Mouse (Mus musculus): ENCODE measurements at regions not wholly inside any gene's neighbourhood (a gene's known extent, or its start where the extent isn't known, plus 50 kb on each side); places are given as distances from the start of the nearest gene placed in this dataset.

- no peaks in the 10 kb centered on the region for H3K36me3 ChIP-seq (ENCODE audit: control insufficient read depth, insufficient read depth, low read length)
- no peak overlapping the region for H3K27ac ChIP-seq (replicated peaks; ENCODE audit: low read depth, low read length)
- no peaks in the 10 kb centered on the region for H3K4me1 ChIP-seq (ENCODE audit: control insufficient read depth, insufficient read depth, low read length)
- DNase-seq (no peak), ATAC-seq (ENCODE audit: low FRiP score, low TSS enrichment) (no peak)
- H3K4me3 ChIP-seq (replicated peaks; ENCODE audit: low read depth, low read length) = no peak overlapping the region
- H3K9me3 ChIP-seq (ENCODE audit: control insufficient read depth, low read length) = no peaks in the 10 kb centered on the region
- WGBS = 86% methylated on average over 5 of the region's 5 CpGs
- no peaks in the 10 kb centered on the region for H3K27me3 ChIP-seq (ENCODE audit: control insufficient read depth, insufficient read depth, low read length)
- H3K9ac ChIP-seq (replicated peaks; ENCODE audit: low read length) = no peak overlapping the region
- H3K4me2 ChIP-seq (ENCODE audit: low read length) = no peak overlapping the region
These were observed 166.5 kb downstream of the Isl1 start for GRCm38 (mm10) chr13:116143022-116143421.

GRCm38 (mm10) chr13:116118664-116119063 is 190.8 kb downstream of the Isl1 start:
- no peak overlapping the region for H3K4me3 ChIP-seq (replicated peaks; ENCODE audit: low read depth, low read length)
- H3K36me3 ChIP-seq (ENCODE audit: control insufficient read depth, insufficient read depth, low read length) = no peaks in the 10 kb centered on the region
- H3K9ac ChIP-seq (replicated peaks; ENCODE audit: low read length) = no peak overlapping the region
- no peak overlapping the region for H3K27ac ChIP-seq (replicated peaks; ENCODE audit: low read depth, low read length)
- H3K4me2 ChIP-seq (ENCODE audit: low read length) = no peak overlapping the region
- no peaks in the 10 kb centered on the region for H3K27me3 ChIP-seq (ENCODE audit: control insufficient read depth, insufficient read depth, low read length)
- no peaks in the 10 kb centered on the region for H3K9me3 ChIP-seq (ENCODE audit: control insufficient read depth, low read length)
- no peaks in the 10 kb centered on the region for H3K4me1 ChIP-seq (ENCODE audit: control insufficient read depth, insufficient read depth, low read length)
- WGBS = 98% methylated on average over 1 of the region's 1 CpGs
- DNase-seq (no peak), ATAC-seq (ENCODE audit: low FRiP score, low TSS enrichment) (no peak)

- Histone ChIP-seq H3K36me3 (ENCODE audit: control insufficient read depth, insufficient read depth, low read length) (no peaks in the 10 kb centered on the region), H3K9ac (replicated peaks; ENCODE audit: low read length) (no peak overlapping the region), H3K27me3 (ENCODE audit: control insufficient read depth, insufficient read depth, low read length) (no peaks in the 10 kb centered on the region), H3K4me1 (ENCODE audit: control insufficient read depth, insufficient read depth, low read length) (no peaks in the 10 kb centered on the region), H3K27ac (replicated peaks; ENCODE audit: low read depth, low read length) (no peak overlapping the region), H3K9me3 (ENCODE audit: control insufficient read depth, low read length) (no peaks in the 10 kb centered on the region), H3K4me2 (ENCODE audit: low read length) (no peak overlapping the region), H3K4me3 (replicated peaks; ENCODE audit: low read depth, low read length) (no peak overlapping the region)
- ATAC-seq (ENCODE audit: low FRiP score, low TSS enrichment) (no peak), DNase-seq (no peak)
- 64% methylated on average over 7 of the region's 7 CpGs for WGBS
These were observed 198.3 kb downstream of the Isl1 start for GRCm38 (mm10) chr13:116111032-116111808.

GRCm38 (mm10) chr13:116110578-116110977 is 198.9 kb downstream of the Isl1 start:
- DNase-seq (no peak), ATAC-seq (ENCODE audit: low FRiP score, low TSS enrichment) (no peak)
- WGBS = 97% methylated on average over 2 of the region's 2 CpGs
- H3K27me3 ChIP-seq (ENCODE audit: control insufficient read depth, insufficient read depth, low read length) = no peaks in the 10 kb centered on the region
- H3K4me2 ChIP-seq (ENCODE audit: low read length) = no peak overlapping the region
- no peak overlapping the region for H3K4me3 ChIP-seq (replicated peaks; ENCODE audit: low read depth, low read length)
- no peak overlapping the region for H3K9ac ChIP-seq (replicated peaks; ENCODE audit: low read length)
- H3K4me1 ChIP-seq (ENCODE audit: control insufficient read depth, insufficient read depth, low read length) = no peaks in the 10 kb centered on the region
- no peaks in the 10 kb centered on the region for H3K9me3 ChIP-seq (ENCODE audit: control insufficient read depth, low read length)
- H3K36me3 ChIP-seq (ENCODE audit: control insufficient read depth, insufficient read depth, low read length) = no peaks in the 10 kb centered on the region
- no peak overlapping the region for H3K27ac ChIP-seq (replicated peaks; ENCODE audit: low read depth, low read length)

GRCm38 (mm10) chr13:116087541-116088308 is 221.8 kb downstream of the Isl1 start:
- no peaks in the 10 kb centered on the region for H3K9me3 ChIP-seq (ENCODE audit: control insufficient read depth, low read length)
- no peak overlapping the region for H3K4me2 ChIP-seq (ENCODE audit: low read length)
- DNase-seq = peak; percentile 36
- no peaks in the 10 kb centered on the region for H3K27me3 ChIP-seq (ENCODE audit: control insufficient read depth, insufficient read depth, low read length)
- no peaks in the 10 kb centered on the region for H3K36me3 ChIP-seq (ENCODE audit: control insufficient read depth, insufficient read depth, low read length)
- peak; percentile 79 for ATAC-seq (ENCODE audit: low FRiP score, low TSS enrichment)
- H3K9ac ChIP-seq (replicated peaks; ENCODE audit: low read length) = no peak overlapping the region
- WGBS = 57% methylated on average over 4 of the region's 4 CpGs
- no peak overlapping the region for H3K4me3 ChIP-seq (replicated peaks; ENCODE audit: low read depth, low read length)
- no peak overlapping the region for H3K27ac ChIP-seq (replicated peaks; ENCODE audit: low read depth, low read length)
- H3K4me1 ChIP-seq (ENCODE audit: control insufficient read depth, insufficient read depth, low read length) = no peaks in the 10 kb centered on the region

- Histone ChIP-seq H3K9me3 (ENCODE audit: control insufficient read depth, low read length) (no peaks in the 10 kb centered on the region), H3K4me1 (ENCODE audit: control insufficient read depth, insufficient read depth, low read length) (no peaks in the 10 kb centered on the region), H3K27me3 (ENCODE audit: control insufficient read depth, insufficient read depth, low read length) (no peaks in the 10 kb centered on the region), H3K4me3 (replicated peaks; ENCODE audit: low read depth, low read length) (no peak overlapping the region), H3K27ac (replicated peaks; ENCODE audit: low read depth, low read length) (no peak overlapping the region), H3K36me3 (ENCODE audit: control insufficient read depth, insufficient read depth, low read length) (no peaks in the 10 kb centered on the region), H3K4me2 (ENCODE audit: low read length) (no peak overlapping the region), H3K9ac (replicated peaks; ENCODE audit: low read length) (no peak overlapping the region)
- ATAC-seq (ENCODE audit: low FRiP score, low TSS enrichment) (no peak), DNase-seq (no peak)
- 61% methylated on average over 1 of the region's 1 CpGs for WGBS
These were observed 222.3 kb downstream of the Isl1 start for GRCm38 (mm10) chr13:116087140-116087539.

GRCm38 (mm10) chr13:116056976-116057647 is 252.4 kb downstream of the Isl1 start:
- H3K4me1 ChIP-seq (ENCODE audit: control insufficient read depth, insufficient read depth, low read length) = no peaks in the 10 kb centered on the region
- WGBS = 53% methylated on average over 5 of the region's 5 CpGs
- no peaks in the 10 kb centered on the region for H3K27me3 ChIP-seq (ENCODE audit: control insufficient read depth, insufficient read depth, low read length)
- no peak overlapping the region for H3K27ac ChIP-seq (replicated peaks; ENCODE audit: low read depth, low read length)
- no peak overlapping the region for H3K4me2 ChIP-seq (ENCODE audit: low read length)
- ATAC-seq (ENCODE audit: low FRiP score, low TSS enrichment) (no peak), DNase-seq (peak; percentile 18)
- no peak overlapping the region for H3K4me3 ChIP-seq (replicated peaks; ENCODE audit: low read depth, low read length)
- no peaks in the 10 kb centered on the region for H3K36me3 ChIP-seq (ENCODE audit: control insufficient read depth, insufficient read depth, low read length)
- H3K9me3 ChIP-seq (ENCODE audit: control insufficient read depth, low read length) = no peaks in the 10 kb centered on the region
- no peak overlapping the region for H3K9ac ChIP-seq (replicated peaks; ENCODE audit: low read length)

- WGBS = 66% methylated on average over 3 of the region's 3 CpGs
These were observed 253.3 kb downstream of the Isl1 start for GRCm38 (mm10) chr13:116056112-116056652.

More at GRCm38 (mm10) chr13:116056112-116056652, 253.3 kb downstream of the Isl1 start:
- no peak overlapping the region for H3K4me2 ChIP-seq (ENCODE audit: low read length)
- no peaks in the 10 kb centered on the region for H3K27me3 ChIP-seq (ENCODE audit: control insufficient read depth, insufficient read depth, low read length)
- no peaks in the 10 kb centered on the region for H3K36me3 ChIP-seq (ENCODE audit: control insufficient read depth, insufficient read depth, low read length)
- no peak for ATAC-seq (ENCODE audit: low FRiP score, low TSS enrichment)
- H3K9ac ChIP-seq (replicated peaks; ENCODE audit: low read length) = no peak overlapping the region
- DNase-seq = no peak
- H3K9me3 ChIP-seq (ENCODE audit: control insufficient read depth, low read length) = no peaks in the 10 kb centered on the region
- H3K27ac ChIP-seq (replicated peaks; ENCODE audit: low read depth, low read length) = no peak overlapping the region
- no peak overlapping the region for H3K4me3 ChIP-seq (replicated peaks; ENCODE audit: low read depth, low read length)
- H3K4me1 ChIP-seq (ENCODE audit: control insufficient read depth, insufficient read depth, low read length) = no peaks in the 10 kb centered on the region

Data from midbrain, embryonic 14.5 days (tissue).